Mouse (Mus musculus): ENCODE data around the gene Sfxn1. TPM values are rescaled to one million over a fixed set of nuclear protein-coding genes. Genes with fewer than 3 reads are reported as not detected.

The Sfxn1 gene
- 66.6 and 70.1 TPM in 2 replicates for polyA plus RNA-seq (2014; fragmentation: Nextera tagmentation; extraction: Ambion mirVana)

DNA sequence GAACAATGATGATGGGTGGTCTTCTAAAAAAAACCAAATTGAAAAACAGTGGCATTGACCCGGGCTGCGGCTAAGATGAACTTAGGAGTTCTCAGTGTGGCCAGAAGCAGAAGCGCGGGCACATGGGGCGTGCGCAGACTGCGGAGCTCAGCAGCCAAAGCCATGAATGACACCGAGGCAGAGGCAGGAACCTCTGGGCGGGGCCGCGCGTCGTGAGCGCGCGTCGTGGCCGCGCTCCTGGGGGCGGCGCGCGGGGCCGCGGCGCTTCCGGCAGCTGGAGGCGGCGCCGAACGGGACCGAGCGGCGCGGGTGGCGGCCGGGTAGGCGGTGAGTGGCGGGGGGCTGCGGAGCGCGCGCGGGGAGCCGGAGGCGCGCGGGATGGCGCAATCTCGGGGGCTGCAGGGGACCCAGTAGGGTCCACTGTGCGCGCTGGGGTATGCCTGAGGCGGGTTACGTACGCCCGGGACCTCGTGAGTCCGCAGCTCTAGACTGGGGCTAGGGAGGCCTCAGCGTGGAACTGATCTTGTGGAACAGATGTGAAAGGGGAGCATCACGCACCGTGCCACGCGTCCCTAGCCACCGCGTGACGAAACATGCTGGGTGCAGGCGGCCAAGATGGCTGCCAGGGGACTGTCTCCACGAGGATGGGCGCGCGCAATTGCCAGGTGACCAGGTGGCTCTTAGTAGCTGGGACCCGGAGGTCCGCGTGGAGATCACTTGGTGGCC is at the start of gene Sfxn1:
Sfxn1 (plus strand) TSS at position 264 of the 726 bp plus-strand sequence.
- H3K9ac ChIP-seq (ENCODE audit: low read length): peak within 1 kb of the TSS; percentile 84
- H3K27ac ChIP-seq (replicated peaks; ENCODE audit: low read depth, low read length): no peak within 1 kb of the TSS
- H3K9me3 ChIP-seq (ENCODE audit: control insufficient read depth, low read length): no peaks in the 10 kb centered on the region
- no peaks in the 10 kb centered on the region for H3K27me3 ChIP-seq (ENCODE audit: control insufficient read depth, insufficient read depth, low read length)
- no peaks in the 10 kb centered on the region for H3K36me3 ChIP-seq (ENCODE audit: control insufficient read depth, insufficient read depth, low read length)
- H3K4me3 ChIP-seq (ENCODE audit: low read depth, low read length): peak within 1 kb of the TSS; percentile 69
- no peaks in the 10 kb centered on the region for H3K4me1 ChIP-seq (ENCODE audit: control insufficient read depth, insufficient read depth, low read length)
- under 1% methylated on average over 70 of the region's 74 CpGs for WGBS
- peak within 1 kb of the TSS; percentile 76 for H3K4me2 ChIP-seq (ENCODE audit: low read depth, severe bottlenecking)
- peak; percentile 75 for ATAC-seq (ENCODE audit: insufficient number of reproducible peaks, low FRiP score, low TSS enrichment, low read depth)
- peak; percentile 81 for DNase-seq (ENCODE audit: low spot score)

DNA sequence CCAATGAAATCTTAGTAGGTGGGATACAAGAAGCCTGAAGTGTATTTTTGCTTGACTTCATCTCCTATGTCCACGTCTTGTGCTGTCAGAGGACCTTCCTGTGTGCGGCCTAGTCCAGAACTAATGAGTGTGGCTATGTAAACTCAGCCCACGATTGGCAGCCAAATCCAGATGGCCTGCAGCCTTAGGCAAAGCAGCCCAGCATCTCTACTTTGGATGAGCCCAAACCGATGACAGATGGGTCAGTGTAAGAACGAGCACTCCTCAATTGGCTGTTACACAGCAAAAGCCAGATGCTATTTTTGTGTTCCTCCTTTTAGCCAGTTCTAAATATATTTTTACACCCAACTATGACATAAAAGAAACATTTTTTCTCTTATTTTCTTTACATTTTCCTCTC is 48.4 kb upstream of the Sfxn1 start:
- DNase-seq (ENCODE audit: low spot score): no peak

DNA sequence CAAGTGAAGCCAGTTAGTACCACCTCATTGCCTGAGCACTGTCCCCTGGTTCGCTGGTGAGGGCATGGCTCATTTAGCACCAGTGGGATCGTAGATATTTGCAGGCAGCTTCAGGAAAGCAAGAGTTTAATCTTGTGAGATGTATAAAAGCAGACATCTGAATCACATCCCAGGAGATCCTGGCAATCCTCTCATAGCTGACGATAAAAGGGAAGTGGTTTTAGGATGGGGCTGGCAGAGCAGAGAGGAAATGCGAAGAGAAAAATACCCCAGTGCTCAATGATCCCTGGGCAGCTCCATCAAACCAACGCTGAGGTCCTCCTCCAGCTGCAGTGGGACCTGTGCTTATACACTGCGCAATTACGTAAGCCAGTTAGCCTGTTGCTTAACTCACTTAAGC is 44.6 kb upstream of the Sfxn1 start:
- no peaks in the 10 kb centered on the region for H3K4me1 ChIP-seq (ENCODE audit: control insufficient read depth, insufficient read depth, low read length)
- WGBS: 82% methylated on average over 7 of the region's 7 CpGs
- no peak overlapping the region for H3K4me3 ChIP-seq (ENCODE audit: low read depth, low read length)
- no peak overlapping the region for H3K9ac ChIP-seq (ENCODE audit: low read length)
- ATAC-seq (ENCODE audit: insufficient number of reproducible peaks, low FRiP score, low TSS enrichment, low read depth) (no peak), DNase-seq (ENCODE audit: low spot score) (no peak)
- H3K36me3 ChIP-seq (ENCODE audit: control insufficient read depth, insufficient read depth, low read length): no peaks in the 10 kb centered on the region
- H3K27me3 ChIP-seq (ENCODE audit: control insufficient read depth, insufficient read depth, low read length): no peaks in the 10 kb centered on the region
- H3K27ac ChIP-seq (replicated peaks; ENCODE audit: low read depth, low read length): no peak overlapping the region
- H3K4me2 ChIP-seq (ENCODE audit: low read depth, severe bottlenecking): no peak overlapping the region
- no peaks in the 10 kb centered on the region for H3K9me3 ChIP-seq (ENCODE audit: control insufficient read depth, low read length)

More for the DNA sequence above, 48.4 kb upstream of the Sfxn1 start:
- Histone ChIP-seq H3K4me1 (ENCODE audit: control insufficient read depth, insufficient read depth, low read length) (no peaks in the 10 kb centered on the region), H3K27me3 (ENCODE audit: control insufficient read depth, insufficient read depth, low read length) (no peaks in the 10 kb centered on the region), H3K9me3 (ENCODE audit: control insufficient read depth, low read length) (no peaks in the 10 kb centered on the region), H3K9ac (ENCODE audit: low read length) (no peak overlapping the region), H3K4me3 (ENCODE audit: low read depth, low read length) (no peak overlapping the region), H3K4me2 (ENCODE audit: low read depth, severe bottlenecking) (no peak overlapping the region), H3K36me3 (ENCODE audit: control insufficient read depth, insufficient read depth, low read length) (no peaks in the 10 kb centered on the region), H3K27ac (replicated peaks; ENCODE audit: low read depth, low read length) (no peak overlapping the region)
- 75% methylated on average over 5 of the region's 5 CpGs for WGBS
- no peak for ATAC-seq (ENCODE audit: insufficient number of reproducible peaks, low FRiP score, low TSS enrichment, low read depth)

DNA sequence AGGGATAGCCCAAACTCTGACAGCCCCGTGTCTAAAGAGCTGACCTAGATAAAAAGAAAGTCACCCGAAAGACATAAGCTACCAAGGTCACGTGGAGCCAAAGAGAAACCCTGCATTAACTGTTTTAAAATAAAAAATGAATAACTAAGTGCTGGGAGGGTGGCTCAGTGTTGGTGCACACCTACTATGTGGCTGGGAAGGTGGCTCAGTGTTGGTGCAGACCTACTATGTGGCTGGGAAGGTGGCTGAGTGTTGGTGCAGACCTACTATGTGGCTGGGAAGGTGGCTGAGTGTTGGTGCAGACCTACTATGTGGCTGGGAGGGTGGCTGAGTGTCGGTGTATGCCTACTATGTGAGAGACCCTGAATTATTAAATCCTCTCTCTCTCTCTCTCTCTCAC is 38.0 kb upstream of the Sfxn1 start:
- no peak overlapping the region for H3K27ac ChIP-seq (replicated peaks; ENCODE audit: low read depth, low read length)
- H3K27me3 ChIP-seq (ENCODE audit: control insufficient read depth, insufficient read depth, low read length): no peaks in the 10 kb centered on the region
- H3K36me3 ChIP-seq (ENCODE audit: control insufficient read depth, insufficient read depth, low read length): no peaks in the 10 kb centered on the region
- no peaks in the 10 kb centered on the region for H3K4me1 ChIP-seq (ENCODE audit: control insufficient read depth, insufficient read depth, low read length)
- no peak overlapping the region for H3K9ac ChIP-seq (ENCODE audit: low read length)
- DNase-seq (ENCODE audit: low spot score) (no peak), ATAC-seq (ENCODE audit: insufficient number of reproducible peaks, low FRiP score, low TSS enrichment, low read depth) (no peak)
- no peak overlapping the region for H3K4me3 ChIP-seq (ENCODE audit: low read depth, low read length)
- H3K4me2 ChIP-seq (ENCODE audit: low read depth, severe bottlenecking): no peak overlapping the region
- no peaks in the 10 kb centered on the region for H3K9me3 ChIP-seq (ENCODE audit: control insufficient read depth, low read length)
- 84% methylated on average over 4 of the region's 4 CpGs for WGBS

DNA sequence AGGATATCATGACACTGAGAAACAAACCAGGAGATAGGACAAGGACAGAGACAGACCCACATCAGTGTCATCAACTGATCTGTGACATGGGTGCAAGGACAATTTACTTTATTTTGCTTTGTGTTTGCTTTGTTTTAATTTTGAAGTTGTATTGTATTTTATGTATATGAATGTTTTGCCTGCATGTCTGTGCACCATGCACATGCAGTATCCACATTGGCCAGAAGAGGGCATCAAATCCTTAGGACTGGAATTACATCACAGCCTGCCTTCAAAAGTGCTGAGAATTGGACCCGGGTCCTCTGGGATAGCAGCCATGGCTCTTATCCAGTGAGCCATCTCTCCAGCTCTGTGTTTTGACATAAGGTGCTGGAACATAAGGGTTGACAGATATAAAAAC is 36.1 kb upstream of the Sfxn1 start:
- Histone ChIP-seq H3K4me3 (ENCODE audit: low read depth, low read length) (no peak overlapping the region), H3K36me3 (ENCODE audit: control insufficient read depth, insufficient read depth, low read length) (no peaks in the 10 kb centered on the region), H3K4me1 (ENCODE audit: control insufficient read depth, insufficient read depth, low read length) (no peaks in the 10 kb centered on the region), H3K27me3 (ENCODE audit: control insufficient read depth, insufficient read depth, low read length) (no peaks in the 10 kb centered on the region), H3K9me3 (ENCODE audit: control insufficient read depth, low read length) (no peaks in the 10 kb centered on the region), H3K4me2 (ENCODE audit: low read depth, severe bottlenecking) (no peak overlapping the region), H3K9ac (ENCODE audit: low read length) (no peak overlapping the region), H3K27ac (replicated peaks; ENCODE audit: low read depth, low read length) (no peak overlapping the region)
- WGBS: 68% methylated on average over 1 of the region's 1 CpGs
- peak; percentile 44 for DNase-seq (ENCODE audit: low spot score)
- no peak for ATAC-seq (ENCODE audit: insufficient number of reproducible peaks, low FRiP score, low TSS enrichment, low read depth)

DNA sequence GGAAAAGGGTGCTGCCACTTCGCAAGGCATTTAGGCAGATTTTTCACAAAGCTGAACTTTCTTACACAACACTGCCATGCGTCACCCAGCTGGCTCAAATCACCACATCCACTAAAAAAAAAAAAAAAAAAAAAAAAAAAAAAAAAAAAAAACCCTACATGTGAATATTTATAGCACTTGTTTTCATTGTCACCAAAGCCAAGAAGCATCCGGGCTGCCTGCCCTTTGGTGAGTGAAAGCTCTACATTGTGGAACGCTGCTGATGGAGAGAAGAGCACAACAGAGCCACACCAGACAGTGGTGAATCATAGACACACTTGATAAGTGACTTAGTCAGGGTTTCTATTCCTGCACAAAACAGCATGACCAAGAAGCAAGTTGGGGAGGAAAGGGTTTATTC is 33.7 kb upstream of the Sfxn1 start:
- 92% methylated on average over 4 of the region's 4 CpGs for WGBS
- Histone ChIP-seq H3K4me3 (ENCODE audit: low read depth, low read length) (no peak overlapping the region), H3K27ac (replicated peaks; ENCODE audit: low read depth, low read length) (no peak overlapping the region), H3K27me3 (ENCODE audit: control insufficient read depth, insufficient read depth, low read length) (no peaks in the 10 kb centered on the region), H3K9me3 (ENCODE audit: control insufficient read depth, low read length) (no peaks in the 10 kb centered on the region), H3K36me3 (ENCODE audit: control insufficient read depth, insufficient read depth, low read length) (no peaks in the 10 kb centered on the region), H3K4me1 (ENCODE audit: control insufficient read depth, insufficient read depth, low read length) (no peaks in the 10 kb centered on the region), H3K9ac (ENCODE audit: low read length) (no peak overlapping the region), H3K4me2 (ENCODE audit: low read depth, severe bottlenecking) (no peak overlapping the region)
- DNase-seq (ENCODE audit: low spot score): no peak
- ATAC-seq (ENCODE audit: insufficient number of reproducible peaks, low FRiP score, low TSS enrichment, low read depth): no peak

DNA sequence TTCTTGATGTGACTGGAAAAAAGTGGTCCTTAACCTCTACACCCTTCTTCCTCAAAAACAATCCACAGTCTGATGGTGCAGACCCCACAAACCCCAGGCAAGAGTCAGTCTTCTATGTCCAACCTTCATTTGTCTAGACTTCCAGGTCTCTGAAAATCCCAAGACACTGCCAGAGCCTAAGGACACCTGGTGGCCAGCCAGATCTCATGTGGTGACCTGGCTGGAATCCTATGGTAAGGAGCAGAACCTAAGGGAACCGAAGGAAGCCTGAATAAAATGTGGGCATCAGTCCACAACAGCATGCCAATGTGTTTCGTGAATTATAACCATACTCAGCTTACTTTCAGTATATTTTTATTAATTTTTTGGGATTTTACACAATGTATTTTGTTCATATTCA is 31.4 kb upstream of the Sfxn1 start:
- Histone ChIP-seq H3K4me2 (ENCODE audit: low read depth, severe bottlenecking) (no peak overlapping the region), H3K27ac (replicated peaks; ENCODE audit: low read depth, low read length) (no peak overlapping the region), H3K27me3 (ENCODE audit: control insufficient read depth, insufficient read depth, low read length) (no peaks in the 10 kb centered on the region), H3K4me1 (ENCODE audit: control insufficient read depth, insufficient read depth, low read length) (no peaks in the 10 kb centered on the region), H3K9ac (ENCODE audit: low read length) (no peak overlapping the region), H3K4me3 (ENCODE audit: low read depth, low read length) (no peak overlapping the region), H3K9me3 (ENCODE audit: control insufficient read depth, low read length) (no peaks in the 10 kb centered on the region), H3K36me3 (ENCODE audit: control insufficient read depth, insufficient read depth, low read length) (no peaks in the 10 kb centered on the region)
- DNase-seq (ENCODE audit: low spot score) (no peak), ATAC-seq (ENCODE audit: insufficient number of reproducible peaks, low FRiP score, low TSS enrichment, low read depth) (no peak)
- WGBS: 84% methylated on average over 2 of the region's 2 CpGs

DNA sequence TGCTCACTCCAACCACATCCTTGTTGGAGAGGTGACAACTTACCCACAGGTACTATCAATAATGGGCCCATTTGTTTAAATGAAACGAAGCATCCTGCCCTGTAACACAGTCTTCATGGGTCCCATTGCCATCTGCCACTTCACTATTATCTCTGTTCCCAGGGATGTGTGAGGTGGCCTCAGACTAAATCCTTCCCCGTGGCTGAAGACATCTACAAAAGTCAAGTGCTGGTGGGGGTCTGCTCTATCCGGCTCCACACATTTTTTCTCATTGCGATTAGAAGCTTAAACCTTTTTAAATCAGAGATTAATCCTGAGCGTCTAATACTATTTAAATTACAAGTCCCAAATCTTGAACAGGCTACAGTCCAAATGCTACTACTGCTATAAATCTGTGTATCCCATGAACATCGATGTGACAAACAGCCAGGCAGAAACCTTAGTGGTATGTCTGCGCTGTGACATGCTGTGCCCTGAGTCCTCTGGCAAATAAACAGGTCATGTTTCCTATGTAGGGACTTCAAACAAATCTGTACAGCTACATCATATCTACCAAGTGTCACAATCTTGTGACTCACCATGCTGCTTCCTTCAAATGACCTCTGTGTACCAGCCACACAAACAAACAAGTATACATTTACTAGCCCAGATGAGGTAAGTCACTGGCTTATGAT is 22.9 kb upstream of the Sfxn1 start:
- DNase-seq (ENCODE audit: low spot score) (no peak), ATAC-seq (ENCODE audit: insufficient number of reproducible peaks, low FRiP score, low TSS enrichment, low read depth) (no peak)
- WGBS: 81% methylated on average over 7 of the region's 7 CpGs
- Histone ChIP-seq H3K4me2 (ENCODE audit: low read depth, severe bottlenecking) (no peak overlapping the region), H3K4me3 (ENCODE audit: low read depth, low read length) (no peak overlapping the region), H3K4me1 (ENCODE audit: control insufficient read depth, insufficient read depth, low read length) (no peaks in the 10 kb centered on the region), H3K27ac (replicated peaks; ENCODE audit: low read depth, low read length) (no peak overlapping the region), H3K27me3 (ENCODE audit: control insufficient read depth, insufficient read depth, low read length) (peaks cover 9% of the 10 kb centered on the region), H3K9me3 (ENCODE audit: control insufficient read depth, low read length) (no peaks in the 10 kb centered on the region), H3K36me3 (ENCODE audit: control insufficient read depth, insufficient read depth, low read length) (no peaks in the 10 kb centered on the region), H3K9ac (ENCODE audit: low read length) (no peak overlapping the region)

Measured in limb, embryonic 11.5 days (tissue).